Mouse (Mus musculus): Measurements from ENCODE around the gene Rasgef1b.

Gene Rasgef1b

DNA sequence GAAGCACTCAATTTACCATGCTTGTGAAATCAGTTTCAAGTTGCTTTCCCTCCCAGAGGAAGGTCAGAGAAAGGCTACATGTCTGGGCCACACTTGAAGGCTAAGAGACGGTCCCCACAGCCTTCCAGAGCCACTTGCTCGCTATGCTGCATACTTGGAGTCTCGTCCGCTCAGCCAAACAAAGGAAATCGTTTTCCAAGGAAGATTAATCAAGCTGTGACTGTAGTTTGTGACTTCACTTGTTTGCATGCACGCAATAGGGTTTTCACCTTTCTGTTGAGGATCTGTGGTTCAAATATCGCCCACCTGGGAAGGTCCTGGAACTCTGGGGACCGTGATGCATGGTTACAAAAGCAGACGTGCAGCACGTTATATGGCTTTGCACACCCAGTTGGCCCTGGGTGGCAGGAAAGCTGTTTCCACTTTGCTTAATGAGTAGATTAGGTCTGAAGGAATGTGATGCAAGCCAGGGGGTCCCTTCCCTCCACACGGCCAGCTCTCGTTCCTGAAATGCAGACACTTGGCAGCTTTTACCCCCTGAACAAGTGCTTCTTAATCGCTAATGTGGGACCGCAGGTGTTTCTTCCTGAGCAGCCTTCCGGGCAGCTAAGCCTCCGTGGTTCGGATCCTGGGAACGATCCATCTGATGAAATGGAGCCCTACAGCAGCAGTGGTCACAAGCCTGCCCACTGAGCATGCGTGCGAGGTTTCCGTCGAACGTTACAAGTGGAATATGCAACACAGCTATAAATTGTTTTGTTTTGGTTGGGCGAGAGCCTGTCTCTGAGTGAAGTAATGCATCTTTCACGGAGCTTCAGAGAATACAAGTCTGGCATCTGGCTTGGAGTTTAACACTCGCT lies 537.7 kb downstream of the Rasgef1b start:
- no peaks in the 10 kb centered on the region for H3K27me3 ChIP-seq (ENCODE audit: control insufficient read depth, insufficient read depth, low read length, poor library complexity, severe bottlenecking)
- DNase-seq (ENCODE audit: low read depth, low spot score), result no peak
- H3K36me3 ChIP-seq (ENCODE audit: control insufficient read depth, insufficient read depth, low read length, poor library complexity, severe bottlenecking), result no peaks in the 10 kb centered on the region

DNA sequence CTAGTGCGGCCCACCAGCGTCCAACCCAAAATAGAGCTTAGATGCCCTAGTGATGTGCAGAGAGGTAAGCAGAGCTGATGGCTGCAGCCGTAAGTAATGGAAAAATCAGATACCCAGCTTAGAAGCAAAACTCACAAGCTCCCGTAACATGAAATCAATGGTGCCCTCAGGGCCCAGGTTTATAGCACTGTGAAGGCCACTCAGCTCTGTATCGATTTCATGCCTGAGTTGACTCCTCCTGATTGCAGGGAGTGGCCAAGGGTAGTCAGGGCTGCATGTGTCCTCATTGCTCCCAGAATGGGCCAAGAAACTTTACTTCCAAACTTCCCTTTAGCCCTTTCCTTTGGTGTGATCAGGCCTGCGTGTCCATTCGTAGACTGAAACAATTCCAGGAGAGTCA lies 545.2 kb downstream of the Rasgef1b start:
- Histone ChIP-seq H3K36me3 (ENCODE audit: control insufficient read depth, insufficient read depth, low read length, poor library complexity, severe bottlenecking) (no peaks in the 10 kb centered on the region), H3K27me3 (ENCODE audit: control insufficient read depth, insufficient read depth, low read length, poor library complexity, severe bottlenecking) (no peaks in the 10 kb centered on the region)
- DNase-seq (ENCODE audit: low read depth, low spot score), result no peak

DNA sequence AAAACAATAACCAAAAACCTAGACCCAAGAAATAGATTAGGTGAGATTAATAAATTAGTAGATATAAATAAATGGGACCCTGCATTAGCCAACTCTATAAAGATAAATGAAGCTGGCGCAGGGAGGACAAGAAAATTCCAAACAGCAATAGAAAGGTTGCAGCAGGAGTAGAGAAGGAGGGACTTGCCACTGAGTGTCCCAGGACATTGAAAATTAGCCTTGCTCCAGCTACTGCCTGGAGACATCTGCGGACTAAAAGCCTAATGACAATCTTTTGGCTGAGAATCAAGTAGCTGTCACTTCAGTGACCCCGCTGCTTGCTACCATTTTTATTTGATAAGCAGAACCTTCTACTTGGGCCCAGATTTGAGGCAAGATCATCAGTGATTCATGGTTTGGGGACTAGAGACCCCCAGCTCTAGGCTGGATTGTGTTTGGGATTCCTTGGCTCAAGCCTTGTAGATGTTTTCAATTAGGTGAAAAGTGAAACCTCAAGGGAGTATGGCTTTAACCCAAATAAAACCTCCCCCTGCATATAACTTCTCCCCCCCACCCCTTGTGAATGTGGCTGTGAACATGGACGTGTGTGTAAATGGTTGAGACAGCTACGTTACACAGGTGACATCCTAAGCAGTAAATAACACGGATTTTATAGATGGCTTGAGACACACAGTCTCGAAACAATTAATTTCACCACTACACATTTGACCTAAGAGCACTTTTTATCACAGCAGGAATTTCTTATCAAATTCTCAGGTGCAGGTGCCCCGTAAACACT lies 554.1 kb downstream of the Rasgef1b start:
- Histone ChIP-seq H3K36me3 (ENCODE audit: control insufficient read depth, insufficient read depth, low read length, poor library complexity, severe bottlenecking) (no peaks in the 10 kb centered on the region), H3K27me3 (ENCODE audit: control insufficient read depth, insufficient read depth, low read length, poor library complexity, severe bottlenecking) (no peaks in the 10 kb centered on the region)
- DNase-seq (ENCODE audit: low read depth, low spot score), result no peak

DNA sequence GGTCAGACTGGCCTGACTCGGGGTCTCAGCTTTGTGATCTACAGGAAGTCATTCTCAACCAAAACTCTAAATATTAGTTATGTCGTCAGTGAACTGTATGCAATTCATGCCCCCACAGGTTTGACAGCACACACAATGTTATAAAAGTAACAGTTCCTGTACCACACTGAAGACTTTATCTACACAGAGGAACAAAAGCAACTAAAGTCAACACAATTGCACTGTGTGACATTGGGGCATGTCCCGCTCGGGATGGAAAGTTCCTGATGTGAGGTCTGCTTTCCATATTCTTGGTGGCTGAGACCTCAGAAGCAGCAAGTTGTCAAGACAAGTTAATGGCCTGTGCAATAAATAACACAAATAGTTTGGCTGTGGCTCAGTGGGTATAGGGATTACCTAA lies 559.0 kb downstream of the Rasgef1b start:
- DNase-seq (ENCODE audit: low read depth, low spot score), result no peak
- Histone ChIP-seq H3K36me3 (ENCODE audit: control insufficient read depth, insufficient read depth, low read length, poor library complexity, severe bottlenecking) (no peaks in the 10 kb centered on the region), H3K27me3 (ENCODE audit: control insufficient read depth, insufficient read depth, low read length, poor library complexity, severe bottlenecking) (no peaks in the 10 kb centered on the region)

DNA sequence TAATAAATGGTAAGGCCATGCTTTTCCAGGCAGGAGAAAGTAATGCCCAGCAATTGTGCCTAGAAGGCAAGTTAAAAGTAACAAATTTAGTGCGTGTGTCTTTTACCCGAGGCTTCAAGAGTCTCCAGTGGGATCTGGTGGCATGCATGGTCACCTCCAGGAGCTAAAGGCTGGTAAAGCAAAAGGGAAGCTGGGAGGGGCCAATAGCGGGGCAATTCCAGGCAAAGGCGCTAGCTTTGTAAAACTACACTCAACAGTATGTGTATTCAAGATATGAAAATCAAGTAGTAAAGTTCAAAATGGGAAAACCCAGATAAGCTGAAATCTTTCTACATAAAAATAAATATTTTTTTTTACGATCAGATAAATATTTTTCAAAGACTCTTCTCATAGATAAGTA lies 561.1 kb downstream of the Rasgef1b start:
- no peaks in the 10 kb centered on the region for H3K27me3 ChIP-seq (ENCODE audit: control insufficient read depth, insufficient read depth, low read length, poor library complexity, severe bottlenecking)
- no peak for DNase-seq (ENCODE audit: low read depth, low spot score)

More for the DNA sequence above, 561.1 kb downstream of the Rasgef1b start:
- no peaks in the 10 kb centered on the region for H3K36me3 ChIP-seq (ENCODE audit: control insufficient read depth, insufficient read depth, low read length, poor library complexity, severe bottlenecking)

Measured in splenic B cell, adult 2 months (primary cell).